Mouse (Mus musculus) liver (tissue): ENCODE measurements at regions not wholly inside any gene's neighbourhood (a gene's known extent, or its start where the extent isn't known, plus 50 kb on each side); places are given as distances from the start of the nearest gene placed in this dataset.
"Not testable (repeated sequence)": the region's sequence is repeated elsewhere in the genome, so short reads cannot be mapped to it uniquely, and the experiment has no call there.

ENCODE experiments used
- DNase-seq: peaks from one replicate; pipeline ENCODE4 v3.0.0-alpha.2; 2020; ENCODE audit warnings: mixed read lengths

DNA sequence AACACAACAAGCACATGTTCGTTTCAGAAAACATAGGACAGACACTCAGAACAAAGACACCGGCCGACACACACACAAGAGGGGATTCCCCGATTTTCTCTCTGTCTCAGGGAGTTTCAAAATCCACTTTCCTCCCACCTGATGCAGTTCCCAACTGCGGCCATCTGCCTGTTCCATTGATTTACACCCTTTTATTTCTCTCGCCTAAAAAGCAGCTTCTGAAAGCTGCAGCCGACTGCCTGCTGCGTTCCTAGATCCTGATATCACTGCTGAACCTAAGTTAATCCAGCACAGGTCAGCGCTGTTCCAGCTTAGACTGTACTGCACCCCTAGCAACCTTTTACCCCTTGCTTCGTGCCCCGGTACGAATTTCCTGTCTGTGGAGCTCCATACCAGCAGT is 237.0 kb downstream of the Impad1 start:
- DNase-seq, result no peak

DNA sequence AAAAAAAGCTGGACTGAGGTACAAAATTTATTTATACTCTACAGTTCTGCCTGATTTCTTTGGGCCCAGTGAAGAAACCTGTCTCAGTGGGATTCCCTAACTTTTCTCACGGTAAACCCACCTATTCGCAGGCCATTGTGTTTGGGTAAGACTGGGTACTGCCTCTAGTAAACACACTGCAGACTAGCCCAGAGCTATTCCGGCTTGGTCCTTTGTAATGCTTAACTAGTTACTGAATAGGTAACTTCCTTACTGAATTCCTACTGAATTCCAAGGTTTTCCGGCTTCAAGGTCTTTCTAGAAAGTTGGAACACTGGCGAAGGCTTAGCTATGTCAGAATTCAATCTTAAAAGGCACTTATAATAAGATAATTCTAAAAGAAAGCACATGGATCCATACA is 242.9 kb downstream of the Impad1 start:
- DNase-seq, result no peak

DNA sequence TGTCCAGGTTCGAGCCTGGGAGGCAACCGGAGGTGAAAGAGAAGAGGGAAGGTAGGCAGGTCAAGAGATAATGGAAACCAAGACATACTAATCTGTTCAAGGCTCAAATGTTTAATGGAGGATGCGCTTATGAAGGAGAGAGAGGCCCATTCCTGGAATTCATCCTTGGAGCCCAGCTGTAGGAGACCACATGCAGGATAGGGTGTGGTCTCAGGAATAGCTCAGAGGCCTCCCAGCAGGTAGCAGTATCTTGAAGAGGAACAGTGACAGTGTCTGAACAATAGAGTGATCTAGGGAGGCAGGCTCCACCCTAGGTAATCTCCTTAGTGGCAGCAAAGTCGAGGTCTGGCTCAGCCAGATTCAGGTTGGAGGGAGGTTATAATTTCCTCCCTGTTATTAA is 243.3 kb downstream of the Impad1 start:
- no peak for DNase-seq

DNA sequence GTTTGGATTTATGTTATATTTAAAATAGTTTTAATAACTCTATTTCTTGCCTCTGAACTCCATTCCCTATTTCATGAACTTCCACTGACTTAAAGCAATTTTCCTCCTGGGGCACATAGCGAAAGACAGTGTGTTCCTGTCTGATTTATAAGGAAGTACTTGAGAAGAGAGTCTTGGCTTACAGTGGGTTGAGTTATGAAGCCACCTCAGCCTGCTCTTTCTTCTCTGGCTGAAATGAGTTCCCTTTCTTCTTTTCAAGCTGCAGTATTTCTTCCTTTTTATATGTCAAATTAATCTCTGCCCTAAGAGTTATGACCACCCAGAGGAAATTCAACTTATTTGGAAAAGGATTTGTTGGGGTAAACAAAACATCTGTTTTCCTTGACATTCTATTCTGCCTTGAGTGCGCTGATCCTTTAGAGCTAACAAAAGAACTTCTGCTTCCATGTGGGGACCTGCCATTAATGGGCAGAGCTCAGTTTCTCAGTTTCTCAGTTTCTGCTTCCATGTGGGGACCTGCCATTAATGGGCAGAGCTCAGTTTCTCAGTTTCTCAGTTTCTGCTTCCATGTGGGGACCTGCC is 255.9 kb downstream of the Impad1 start:
- DNase-seq, result no peak

DNA sequence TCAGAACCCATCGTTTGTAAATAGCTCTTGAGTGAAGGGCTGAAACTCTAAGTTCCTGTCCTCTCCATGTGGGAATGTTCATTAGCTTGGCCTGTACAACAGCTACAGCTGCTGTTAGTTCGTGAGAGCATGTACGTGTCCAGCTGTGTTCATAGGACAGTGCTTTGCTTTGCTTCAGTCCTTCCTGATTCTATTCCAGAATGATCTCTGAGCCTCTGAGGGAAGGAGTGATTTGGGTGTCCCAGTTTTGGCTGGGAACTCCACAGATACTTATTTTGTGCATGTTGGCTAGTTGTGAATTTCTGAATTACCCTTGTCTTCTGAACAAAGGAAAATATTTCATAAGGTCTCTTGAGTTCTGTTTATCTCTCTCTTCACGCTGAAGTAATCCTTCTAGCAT is 261.0 kb downstream of the Impad1 start:
- DNase-seq, result no peak

DNA sequence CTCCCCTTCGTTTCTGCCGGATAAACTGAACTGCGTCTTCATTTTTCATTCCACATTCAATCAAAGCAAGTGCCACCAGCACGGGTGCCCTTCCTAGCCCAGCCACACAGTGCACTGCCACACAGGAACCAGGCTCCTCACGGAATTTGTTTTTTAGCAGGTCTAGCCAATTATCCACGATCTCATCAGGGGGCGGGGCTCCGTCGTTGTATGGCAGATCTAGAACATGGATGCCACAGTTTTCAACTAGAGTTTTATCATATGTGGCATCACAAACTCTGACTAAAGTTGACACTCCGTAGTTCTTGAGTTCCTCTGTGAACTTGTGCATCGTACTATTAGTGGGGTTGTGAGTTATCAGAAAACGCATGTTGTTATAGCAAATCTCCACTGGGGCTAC is 264.8 kb downstream of the Impad1 start:
- no peak for DNase-seq

DNA sequence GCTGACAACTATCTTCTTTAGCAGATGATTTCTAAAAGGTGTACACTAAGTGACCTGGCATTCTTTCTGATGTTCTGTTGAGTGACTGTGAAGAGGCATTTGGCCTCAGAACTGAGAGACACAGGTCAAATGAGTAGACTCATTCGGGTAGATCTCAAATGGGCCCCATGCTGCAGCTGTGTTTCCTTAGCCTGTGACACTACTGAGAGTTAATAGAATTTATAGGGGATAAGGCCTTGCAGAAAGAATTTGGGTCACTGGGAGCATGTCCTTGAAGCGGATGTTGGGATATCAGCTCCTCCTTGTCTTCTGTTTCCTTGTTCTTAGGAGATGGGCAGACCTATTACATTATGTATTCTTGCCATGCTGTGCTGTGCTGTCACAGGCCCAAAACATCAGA is 271.4 kb downstream of the Impad1 start:
- DNase-seq, result no peak

DNA sequence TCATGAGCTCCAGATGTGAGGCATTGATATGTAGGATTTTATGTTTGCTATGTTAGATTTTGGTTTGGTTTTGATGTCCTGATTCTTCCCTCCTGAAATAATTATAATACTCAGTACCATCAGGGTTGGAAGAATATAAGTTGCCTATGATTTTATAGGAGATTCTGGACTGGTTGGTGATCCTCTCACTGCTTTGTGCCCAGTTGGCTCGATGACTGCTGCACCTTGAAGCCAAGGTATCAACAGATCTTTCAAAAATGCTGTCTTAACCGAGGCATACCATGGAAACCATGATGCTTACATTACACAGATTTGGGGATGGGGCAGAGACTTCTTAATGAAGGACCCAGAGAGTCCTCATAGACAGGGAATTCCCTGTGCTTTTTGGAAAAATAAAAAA is 274.4 kb downstream of the Impad1 start:
- no peak for DNase-seq

DNA sequence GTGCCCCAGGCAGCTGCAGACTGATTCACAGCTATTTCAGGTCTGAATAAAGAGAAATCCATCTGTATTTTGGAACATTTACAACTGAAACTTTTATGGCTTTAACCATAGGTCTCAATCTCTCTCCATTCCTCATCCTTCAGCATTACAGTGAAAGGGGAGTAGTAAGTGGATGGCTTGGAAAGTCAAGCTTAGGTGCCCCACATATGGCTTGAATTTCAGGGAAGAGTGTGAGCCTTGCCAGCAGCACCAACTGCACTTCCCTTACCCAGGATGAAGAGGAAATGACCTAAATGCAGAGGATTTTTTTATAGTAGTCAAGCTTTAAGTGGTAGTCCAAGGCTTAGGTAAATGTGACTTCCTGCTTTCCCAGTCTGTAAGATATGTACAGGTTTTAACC is 279.8 kb downstream of the Impad1 start:
- DNase-seq, result no peak

DNA sequence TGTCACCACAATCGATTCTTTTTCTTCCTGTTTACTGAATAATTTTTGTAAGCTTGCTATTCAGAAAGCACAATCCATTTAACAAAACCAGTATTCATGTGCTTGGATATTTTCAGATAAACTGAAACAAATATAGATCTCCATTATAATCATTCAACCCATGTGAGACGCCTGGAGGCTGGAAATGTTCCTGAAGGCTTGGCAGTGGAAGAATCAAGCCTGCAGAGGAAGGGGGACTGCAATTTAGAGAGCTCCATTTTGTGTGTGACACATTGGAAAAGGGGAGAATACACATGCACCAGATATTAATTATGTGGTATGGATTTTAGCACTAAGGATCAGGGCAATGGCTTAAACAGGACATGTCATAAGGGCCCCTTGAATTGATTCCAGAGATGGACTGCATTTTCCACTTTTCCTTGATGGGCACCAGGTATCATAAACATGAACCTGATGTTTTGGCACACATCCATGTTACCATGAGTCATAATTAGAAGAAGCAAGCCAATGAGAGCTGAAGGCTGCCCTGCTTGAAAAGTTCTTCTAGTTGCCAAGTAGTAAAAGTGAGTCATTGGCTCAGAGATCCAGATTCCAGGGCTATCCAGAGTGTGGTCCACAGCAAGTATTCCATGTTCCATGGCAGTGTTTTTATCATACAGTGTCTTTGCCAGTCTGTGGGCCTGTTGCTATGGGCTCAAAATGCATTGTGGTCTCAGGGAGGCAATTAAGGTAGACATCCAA is 282.8 kb downstream of the Impad1 start:
- DNase-seq, result no peak

DNA sequence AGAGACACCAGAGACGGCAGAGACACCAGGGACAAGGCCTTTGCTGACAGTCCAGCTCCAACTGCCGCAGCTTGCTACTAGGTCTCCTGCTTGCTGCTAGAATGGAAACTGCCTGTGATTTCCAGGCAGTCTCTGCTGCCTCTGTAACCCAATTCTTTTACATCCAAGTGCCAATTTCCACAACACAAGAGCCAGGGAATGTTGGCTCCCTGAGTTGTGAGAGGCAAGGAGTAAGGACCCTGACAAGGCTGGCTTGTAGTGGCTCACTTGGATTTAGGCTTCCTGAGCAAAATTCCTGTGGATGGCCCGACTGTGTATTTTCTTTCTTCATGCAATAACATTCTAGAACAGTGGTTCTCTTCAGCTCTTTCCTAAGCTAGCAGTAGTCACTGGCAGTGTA is 283.9 kb downstream of the Impad1 start:
- no peak for DNase-seq

DNA sequence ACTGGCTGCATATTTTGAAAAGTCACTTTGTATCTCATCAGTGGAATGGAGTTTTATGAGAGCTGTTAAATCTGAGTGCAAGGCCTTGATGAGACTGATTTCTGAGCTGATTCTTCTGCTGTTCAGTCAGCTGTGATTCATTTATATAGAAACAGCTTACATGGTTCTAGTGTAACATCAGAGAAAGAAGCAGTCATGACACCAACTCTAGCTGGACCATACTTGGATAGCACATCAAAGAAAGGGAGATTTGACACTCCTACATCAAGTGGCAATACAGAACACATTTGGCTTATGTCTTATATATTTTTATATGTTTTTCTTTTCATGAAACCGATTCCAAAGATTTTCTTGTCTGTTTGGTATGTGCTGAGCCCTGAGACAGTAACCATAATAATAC is 296.0 kb downstream of the Impad1 start:
- no peak for DNase-seq

DNA sequence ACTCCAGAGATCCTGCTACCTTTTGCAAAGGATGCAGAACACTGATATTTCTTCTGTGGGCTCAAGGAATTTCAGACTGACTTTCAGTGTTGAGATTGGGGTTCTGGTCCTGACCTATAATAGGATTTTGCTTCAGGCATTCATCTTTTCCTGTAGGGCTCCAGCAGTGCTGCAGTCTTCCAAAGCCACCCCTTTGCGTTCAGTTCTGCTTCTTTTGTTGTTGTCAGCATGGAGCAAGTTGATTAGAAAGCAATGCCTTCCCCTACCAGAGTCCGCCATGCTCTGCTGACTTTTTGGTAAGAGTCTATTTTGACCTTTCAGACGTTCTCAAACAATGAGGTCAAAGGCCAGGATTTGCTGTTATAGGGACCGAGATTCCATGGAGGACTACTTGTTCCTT is 297.0 kb downstream of the Impad1 start:
- no peak for DNase-seq

DNA sequence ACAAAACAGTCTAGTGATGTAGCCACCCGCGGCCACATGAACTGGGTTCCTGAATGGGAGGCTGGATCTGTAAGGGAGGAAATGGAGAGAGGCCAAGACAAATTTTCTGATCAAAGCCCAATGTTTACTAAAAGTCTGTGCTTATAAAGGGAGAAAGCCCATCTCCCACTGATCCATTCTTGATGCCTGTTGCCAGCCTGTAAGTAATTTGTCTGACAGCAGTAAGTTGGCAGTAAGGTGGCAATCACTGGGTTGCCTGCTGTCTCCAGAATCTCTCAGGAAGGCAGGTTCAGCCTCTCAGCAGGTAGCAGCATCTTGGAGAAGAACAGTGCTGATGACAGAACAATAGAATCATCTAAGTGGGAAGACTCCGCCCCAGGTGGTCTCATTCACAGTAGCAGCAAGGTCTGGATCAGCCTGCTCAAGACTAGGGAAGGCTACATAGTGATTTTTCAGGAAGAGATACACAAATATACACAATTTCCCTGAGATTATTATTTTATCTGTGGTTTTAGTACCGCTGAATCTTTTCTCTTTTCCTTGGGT is 327.9 kb downstream of the Impad1 start:
- DNase-seq, result no peak

DNA sequence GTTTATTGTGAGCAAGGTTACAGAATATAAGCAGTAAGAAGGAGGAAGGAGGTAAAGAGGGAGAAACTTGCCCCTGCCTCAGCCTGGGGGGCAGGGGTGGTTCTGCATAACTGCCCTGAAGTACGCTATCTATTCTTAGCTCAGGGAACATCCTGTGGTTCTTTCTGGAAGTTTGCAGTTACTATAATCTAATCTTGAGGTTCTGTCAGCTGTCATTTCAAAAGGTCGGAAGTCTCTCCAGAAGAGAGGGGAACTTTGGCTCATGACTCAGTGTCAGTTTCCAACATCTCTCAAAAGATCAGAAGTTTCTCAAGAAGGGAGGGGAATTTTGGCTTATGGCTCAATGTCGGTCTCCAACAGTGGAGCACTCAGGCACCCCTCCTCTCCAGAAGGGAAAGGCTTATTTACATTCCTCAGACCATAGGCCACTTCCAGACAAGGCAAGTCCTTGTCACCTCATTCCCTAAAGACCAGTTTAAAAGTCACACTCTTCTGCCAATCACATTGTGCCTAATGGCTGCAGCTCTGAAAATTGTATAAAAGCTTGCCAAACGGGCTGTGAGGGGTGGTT is 328.9 kb downstream of the Impad1 start:
- no peak for DNase-seq

DNA sequence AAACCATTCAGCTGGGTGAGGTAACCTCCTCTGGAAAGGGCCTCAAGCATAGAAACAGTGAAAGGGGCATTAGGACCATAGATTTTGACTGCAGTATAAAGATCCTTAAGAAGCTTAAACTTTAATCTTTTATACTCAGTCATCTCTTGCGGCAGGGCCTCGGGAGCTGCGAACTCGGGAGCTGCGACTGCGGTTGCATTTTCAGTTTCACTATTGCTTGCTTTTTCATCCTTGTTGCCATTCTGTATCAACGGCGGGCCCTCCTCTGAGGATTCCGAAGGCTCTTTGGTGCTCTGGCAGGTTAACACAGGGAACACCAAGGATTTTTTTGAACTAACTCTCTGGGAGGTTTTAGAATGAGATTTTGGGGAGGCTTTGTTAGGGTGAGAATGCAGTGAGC is 333.9 kb downstream of the Impad1 start:
- no peak for DNase-seq

DNA sequence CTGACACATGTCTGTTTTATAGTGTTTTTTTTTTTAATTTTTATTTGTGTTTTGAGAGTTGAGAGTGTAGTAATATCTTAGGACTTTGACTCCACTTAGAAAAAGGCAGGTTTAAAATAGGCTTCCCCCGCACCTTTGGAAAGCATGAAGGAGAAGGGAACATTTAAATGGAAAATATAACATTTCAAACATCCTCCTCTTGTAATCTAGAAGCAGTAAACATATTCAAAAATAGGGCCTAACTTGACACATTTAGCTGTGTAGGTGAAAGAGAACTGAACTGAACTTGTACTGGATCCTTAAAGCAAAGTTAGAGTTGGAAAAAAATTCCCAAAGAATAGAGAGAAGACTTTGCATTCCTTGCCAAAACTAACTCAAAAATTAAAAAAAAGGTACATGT is 343.1 kb downstream of the Impad1 start:
- no peak for DNase-seq

DNA sequence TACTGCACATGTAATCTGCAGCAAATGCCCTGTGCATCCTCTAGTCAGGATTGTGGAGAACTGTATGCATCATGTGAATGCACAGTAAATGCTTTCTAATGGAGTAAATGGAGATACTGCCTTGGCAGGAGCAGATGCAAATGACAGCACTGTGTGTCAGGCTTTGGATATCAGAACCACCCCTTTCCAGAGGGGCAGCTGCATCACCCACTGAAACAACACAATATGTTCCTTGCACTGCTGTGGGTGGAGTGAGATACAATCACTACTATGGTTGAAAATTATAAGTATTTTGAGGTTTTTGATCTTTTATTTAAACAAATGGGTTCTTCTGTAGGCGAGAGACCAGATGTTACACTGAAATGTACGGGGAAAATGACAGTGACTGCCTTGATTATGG is 350.5 kb downstream of the Impad1 start:
- no peak for DNase-seq

DNA sequence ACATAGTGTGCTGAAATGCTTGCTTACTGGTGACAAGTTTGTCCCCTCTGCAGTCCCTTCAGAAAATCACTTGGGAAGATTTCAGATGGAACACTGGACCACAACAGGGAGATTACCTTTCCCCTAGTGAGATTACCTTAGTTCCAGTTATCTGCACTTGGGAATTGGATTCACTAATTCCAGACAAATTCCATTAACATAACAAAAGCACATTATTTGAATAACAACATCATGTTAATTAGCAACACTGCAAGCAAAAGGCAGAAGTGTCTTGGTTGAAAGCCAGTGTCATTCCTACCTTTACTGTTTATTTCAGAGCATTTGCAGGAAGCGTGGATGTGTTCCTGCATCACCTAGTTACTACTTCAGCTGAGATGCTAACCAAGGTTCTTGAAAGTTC is 355.6 kb downstream of the Impad1 start:
- DNase-seq, result no peak

DNA sequence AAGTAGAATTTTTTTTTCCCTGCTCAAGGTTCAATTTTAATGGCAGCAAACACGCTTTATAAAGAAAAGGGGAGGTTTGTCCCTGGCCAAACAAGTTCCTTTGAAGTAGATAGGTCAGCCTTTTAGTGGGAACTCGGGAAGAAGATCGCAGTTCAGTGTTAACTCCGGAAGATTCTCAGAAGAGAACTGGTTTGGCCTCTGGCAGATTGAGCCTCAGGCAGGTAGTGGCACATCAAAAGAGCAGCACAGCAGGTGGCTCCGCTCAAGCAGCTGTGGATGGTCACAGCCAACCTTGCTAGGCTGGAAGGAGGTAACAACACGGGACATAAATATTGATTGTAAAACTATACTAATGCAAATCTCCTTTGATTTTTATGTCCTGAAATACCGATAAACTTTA is 347.2 kb upstream of the Sdr16c6 start:
- DNase-seq, result not testable (repeated sequence)

DNA sequence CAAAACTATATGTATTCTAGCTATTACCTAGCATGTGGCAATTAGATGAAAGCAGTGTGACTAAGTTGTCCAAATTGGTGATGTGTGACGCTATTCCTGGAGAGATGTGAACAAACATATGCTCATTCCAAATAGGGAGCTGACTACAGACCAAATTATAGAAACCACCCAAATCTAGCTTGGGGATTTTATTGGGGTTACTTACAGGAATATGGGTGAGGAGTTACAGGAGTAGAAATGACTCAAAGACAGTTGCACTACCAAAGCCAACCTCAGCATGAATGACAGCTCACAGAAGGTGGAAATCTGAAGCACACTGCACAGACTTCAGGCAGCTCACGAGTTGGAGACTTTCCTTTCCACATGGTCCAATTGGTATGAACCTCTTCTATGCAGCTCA is 326.5 kb upstream of the Sdr16c6 start:
- DNase-seq, result no peak

DNA sequence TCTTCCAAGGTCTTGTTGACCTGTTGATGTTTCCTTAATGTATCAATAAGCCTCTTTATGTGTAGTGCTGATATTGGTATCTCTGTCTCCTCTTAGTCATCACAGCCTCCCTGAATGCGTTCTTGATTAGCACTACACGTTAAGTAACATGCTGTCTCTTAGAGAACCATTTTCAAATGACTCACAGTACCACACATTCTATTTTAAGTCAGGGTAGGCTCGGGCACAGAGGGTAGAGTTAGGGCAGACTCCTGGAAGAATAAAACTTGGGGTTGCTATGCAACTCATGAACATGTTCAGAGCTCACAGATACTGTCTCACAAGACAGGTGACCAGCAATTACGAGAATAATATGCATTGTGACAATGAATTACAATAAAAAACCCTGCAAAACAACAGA is 320.1 kb upstream of the Sdr16c6 start:
- no peak for DNase-seq

DNA sequence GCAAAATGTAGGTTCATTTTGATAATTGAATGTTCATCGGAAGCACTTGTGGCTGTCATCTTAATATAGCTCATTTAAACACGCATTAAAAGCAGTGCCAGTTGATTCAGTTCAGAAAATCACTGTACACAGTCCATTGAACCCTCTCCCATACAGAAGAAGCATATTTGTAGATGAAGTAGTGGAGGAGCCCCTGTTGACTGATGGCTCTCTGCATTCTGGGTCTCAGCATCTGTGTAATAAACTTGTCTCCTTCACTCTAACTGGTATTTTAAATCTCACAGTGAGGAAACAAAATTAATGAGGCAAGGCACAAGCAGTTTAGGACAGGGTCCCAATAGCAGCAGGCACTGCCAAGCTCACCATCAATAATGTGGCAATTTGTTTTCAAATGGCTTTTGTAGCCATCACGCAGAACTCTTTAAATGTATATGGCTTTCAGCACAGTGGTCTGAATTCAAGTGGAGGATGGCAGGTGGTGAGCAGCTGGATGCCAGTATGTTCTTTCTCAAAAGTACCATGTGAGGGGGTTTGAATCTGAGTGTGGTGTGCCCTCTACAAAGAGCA is 302.8 kb upstream of the Sdr16c6 start:
- DNase-seq, result no peak

DNA sequence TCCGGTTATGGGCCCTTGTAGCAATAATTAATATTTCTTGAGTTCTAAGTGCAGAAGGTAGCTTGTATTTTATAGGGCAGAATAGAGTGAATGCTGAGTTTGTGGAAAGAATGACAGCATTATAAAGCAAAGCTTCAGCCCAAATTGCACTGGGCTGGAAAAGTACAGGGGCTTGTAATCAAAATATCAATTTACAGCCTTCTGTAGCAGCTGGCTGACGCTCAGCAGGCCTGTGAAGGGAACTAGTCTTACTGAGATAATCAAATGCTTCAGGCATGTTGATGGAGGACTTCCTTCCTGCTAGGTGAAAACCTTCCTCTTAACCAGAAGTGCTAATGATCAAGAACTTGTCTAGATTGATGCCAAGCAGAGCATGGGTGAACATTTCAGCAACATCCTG is 257.9 kb upstream of the Sdr16c6 start:
- DNase-seq, result no peak
